Mouse (Mus musculus) heart, postnatal 0 days (tissue): ENCODE results near the gene Schip1.

ENCODE experiments used
- CTCF ChIP-seq: IDR thresholded peaks from 2 replicates; pipeline ENCODE4 v1.5.1; 2016; ENCODE audit warnings: antibody characterized with exemption, control low read depth, low read depth
- EP300 ChIP-seq: IDR thresholded peaks from 2 replicates; pipeline ENCODE4 v1.6.1; 2016; ENCODE audit warnings: antibody characterized with exemption, low read depth

GRCm38 (mm10) chr3:68484561-68484960 is 420.0 kb downstream of the Schip1 start:
- no peak for TF ChIP-seq CTCF
- TF ChIP-seq EP300: no peak
